Mouse (Mus musculus): ENCODE results near the gene Lamb1. TPM values are rescaled to one million over a fixed set of nuclear protein-coding genes. Genes with fewer than 3 reads are reported as not detected.

The Lamb1 gene
- polyA plus RNA-seq, 1 experiment from 2014 or later, result 92.1 TPM

- H3K9me3 ChIP-seq (replicated peaks; ENCODE audit: control insufficient read depth, low read length), result no peaks in the 10 kb centered on the region
- H3K4me1 ChIP-seq (ENCODE audit: control insufficient read depth, insufficient read depth, low read length), result no peaks in the 10 kb centered on the region
- no peak overlapping the region for H3K27ac ChIP-seq (ENCODE audit: low read length)
- H3K27me3 ChIP-seq (ENCODE audit: control insufficient read depth, insufficient read depth, low read length), result no peaks in the 10 kb centered on the region
- no peaks in the 10 kb centered on the region for H3K36me3 ChIP-seq (ENCODE audit: control insufficient read depth, insufficient read depth)
- WGBS, result 69% methylated on average over 3 of the region's 3 CpGs
- ATAC-seq (replicated peaks; ENCODE audit: extremely low read depth, insufficient read depth, low FRiP score), result no peak
- H3K4me3 ChIP-seq (ENCODE audit: low read length), result no peak overlapping the region
- H3K4me2 ChIP-seq (ENCODE audit: low read depth, low read length), result no peak overlapping the region
- no peak overlapping the region for H3K9ac ChIP-seq (ENCODE audit: low read length)
Observed at GRCm38 (mm10) chr12:31246153-31246552, 18.9 kb upstream of the Lamb1 start.

DNA sequence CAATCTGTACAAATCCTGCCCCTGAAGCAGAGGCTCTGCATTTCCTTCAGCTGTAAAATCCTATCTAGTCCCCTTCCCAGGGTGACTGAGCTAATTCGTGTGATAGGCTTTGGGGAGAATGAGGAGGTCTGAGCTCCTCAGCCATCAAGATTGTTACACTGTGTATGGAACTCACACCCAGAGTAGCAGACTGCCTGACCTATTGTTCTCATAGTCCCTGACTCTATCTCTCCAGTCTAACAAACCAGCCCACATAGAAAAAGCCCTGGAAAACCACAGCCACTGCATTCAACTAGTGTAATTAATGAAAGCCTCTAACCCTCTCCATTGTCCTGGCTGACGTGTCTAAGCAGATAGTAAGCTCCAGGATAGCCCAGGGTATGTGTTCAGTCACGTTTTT lies 18.4 kb upstream of the Lamb1 start:
- no peak overlapping the region for H3K9ac ChIP-seq (ENCODE audit: low read length)
- no peak for ATAC-seq (replicated peaks; ENCODE audit: extremely low read depth, insufficient read depth, low FRiP score)
- H3K27me3 ChIP-seq (ENCODE audit: control insufficient read depth, insufficient read depth, low read length), result no peaks in the 10 kb centered on the region

GRCm38 (mm10) chr12:31248165-31248564 lies 16.9 kb upstream of the Lamb1 start:
- H3K4me3 ChIP-seq (ENCODE audit: low read length), result no peak overlapping the region
- H3K4me2 ChIP-seq (ENCODE audit: low read depth, low read length), result no peak overlapping the region
- H3K9me3 ChIP-seq (replicated peaks; ENCODE audit: control insufficient read depth, low read length), result no peaks in the 10 kb centered on the region
- ATAC-seq (replicated peaks; ENCODE audit: extremely low read depth, insufficient read depth, low FRiP score), result no peak
- no peak overlapping the region for H3K9ac ChIP-seq (ENCODE audit: low read length)
- no peaks in the 10 kb centered on the region for H3K36me3 ChIP-seq (ENCODE audit: control insufficient read depth, insufficient read depth)
- no peak overlapping the region for H3K27ac ChIP-seq (ENCODE audit: low read length)
- WGBS, result 53% methylated on average over 3 of the region's 3 CpGs
- H3K4me1 ChIP-seq (ENCODE audit: control insufficient read depth, insufficient read depth, low read length), result peaks cover 7% of the 10 kb centered on the region; the same call in 1 of the 2 replicates
- H3K27me3 ChIP-seq (ENCODE audit: control insufficient read depth, insufficient read depth, low read length), result no peaks in the 10 kb centered on the region

More for the DNA sequence above, 18.4 kb upstream of the Lamb1 start:
- no peak overlapping the region for H3K4me3 ChIP-seq (ENCODE audit: low read length)
- H3K4me1 ChIP-seq (ENCODE audit: control insufficient read depth, insufficient read depth, low read length), result no peaks in the 10 kb centered on the region
- WGBS, result 53% methylated on average over 3 of the region's 3 CpGs
- H3K27ac ChIP-seq (ENCODE audit: low read length), result no peak overlapping the region
- no peaks in the 10 kb centered on the region for H3K36me3 ChIP-seq (ENCODE audit: control insufficient read depth, insufficient read depth)
- no peak overlapping the region for H3K4me2 ChIP-seq (ENCODE audit: low read depth, low read length)
- no peaks in the 10 kb centered on the region for H3K9me3 ChIP-seq (replicated peaks; ENCODE audit: control insufficient read depth, low read length)

GRCm38 (mm10) chr12:31248681-31249080 lies 16.4 kb upstream of the Lamb1 start:
- H3K4me2 ChIP-seq (ENCODE audit: low read depth, low read length), result no peak overlapping the region
- H3K9me3 ChIP-seq (replicated peaks; ENCODE audit: control insufficient read depth, low read length), result no peaks in the 10 kb centered on the region
- H3K4me3 ChIP-seq (ENCODE audit: low read length), result no peak overlapping the region
- H3K36me3 ChIP-seq (ENCODE audit: control insufficient read depth, insufficient read depth), result no peaks in the 10 kb centered on the region
- H3K4me1 ChIP-seq (ENCODE audit: control insufficient read depth, insufficient read depth, low read length), result peaks cover 7% of the 10 kb centered on the region; the same call in 1 of the 2 replicates
- no peak overlapping the region for H3K27ac ChIP-seq (ENCODE audit: low read length)
- H3K9ac ChIP-seq (ENCODE audit: low read length), result no peak overlapping the region
- 31% methylated on average over 10 of the region's 10 CpGs for WGBS
- H3K27me3 ChIP-seq (ENCODE audit: control insufficient read depth, insufficient read depth, low read length), result no peaks in the 10 kb centered on the region
- no peak for ATAC-seq (replicated peaks; ENCODE audit: extremely low read depth, insufficient read depth, low FRiP score)

DNA sequence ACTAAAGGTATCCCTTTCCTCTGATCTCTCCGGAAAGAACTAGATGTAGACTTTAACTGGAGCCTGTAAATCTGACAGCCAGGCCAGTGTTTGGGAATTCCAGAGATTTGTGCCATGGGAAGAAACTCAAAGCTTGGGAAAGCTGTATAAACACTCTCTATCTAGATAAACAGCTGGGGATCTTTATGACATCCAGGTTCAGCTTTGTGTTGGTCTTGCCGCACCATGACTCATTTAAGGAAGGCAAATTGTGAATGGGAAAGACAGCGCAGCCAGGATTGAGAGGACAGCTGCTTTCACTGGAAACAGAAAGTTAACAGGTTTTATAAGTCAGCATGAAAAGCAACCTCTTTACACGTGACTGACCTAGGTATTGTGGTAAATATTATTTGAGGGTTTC lies 12.8 kb upstream of the Lamb1 start:
- Histone ChIP-seq H3K27me3 (ENCODE audit: control insufficient read depth, insufficient read depth, low read length) (no peaks in the 10 kb centered on the region), H3K4me3 (ENCODE audit: low read length) (no peak overlapping the region), H3K4me1 (ENCODE audit: control insufficient read depth, insufficient read depth, low read length) (peaks cover 9% of the 10 kb centered on the region; the same call in 1 of the 2 replicates), H3K9ac (ENCODE audit: low read length) (no peak overlapping the region), H3K36me3 (ENCODE audit: control insufficient read depth, insufficient read depth) (no peaks in the 10 kb centered on the region), H3K27ac (ENCODE audit: low read length) (no peak overlapping the region), H3K4me2 (ENCODE audit: low read depth, low read length) (no peak overlapping the region), H3K9me3 (replicated peaks; ENCODE audit: control insufficient read depth, low read length) (no peaks in the 10 kb centered on the region)
- 40% methylated on average over 4 of the region's 4 CpGs for WGBS
- no peak for ATAC-seq (replicated peaks; ENCODE audit: extremely low read depth, insufficient read depth, low FRiP score)

- H3K36me3 ChIP-seq (ENCODE audit: control insufficient read depth, insufficient read depth), result no peaks in the 10 kb centered on the region
- no peak for ATAC-seq (replicated peaks; ENCODE audit: extremely low read depth, insufficient read depth, low FRiP score)
- H3K9me3 ChIP-seq (replicated peaks; ENCODE audit: control insufficient read depth, low read length), result no peaks in the 10 kb centered on the region
- H3K4me2 ChIP-seq (ENCODE audit: low read depth, low read length), result no peak overlapping the region
- H3K9ac ChIP-seq (ENCODE audit: low read length), result no peak overlapping the region
- H3K4me3 ChIP-seq (ENCODE audit: low read length), result no peak overlapping the region
- H3K27me3 ChIP-seq (ENCODE audit: control insufficient read depth, insufficient read depth, low read length), result no peaks in the 10 kb centered on the region
- 75% methylated on average over 8 of the region's 8 CpGs for WGBS
- peaks cover 9% of the 10 kb centered on the region; the same call in 1 of the 2 replicates for H3K4me1 ChIP-seq (ENCODE audit: control insufficient read depth, insufficient read depth, low read length)
- no peak overlapping the region for H3K27ac ChIP-seq (ENCODE audit: low read length)
Observed at GRCm38 (mm10) chr12:31254978-31255377, 10.1 kb upstream of the Lamb1 start.

DNA sequence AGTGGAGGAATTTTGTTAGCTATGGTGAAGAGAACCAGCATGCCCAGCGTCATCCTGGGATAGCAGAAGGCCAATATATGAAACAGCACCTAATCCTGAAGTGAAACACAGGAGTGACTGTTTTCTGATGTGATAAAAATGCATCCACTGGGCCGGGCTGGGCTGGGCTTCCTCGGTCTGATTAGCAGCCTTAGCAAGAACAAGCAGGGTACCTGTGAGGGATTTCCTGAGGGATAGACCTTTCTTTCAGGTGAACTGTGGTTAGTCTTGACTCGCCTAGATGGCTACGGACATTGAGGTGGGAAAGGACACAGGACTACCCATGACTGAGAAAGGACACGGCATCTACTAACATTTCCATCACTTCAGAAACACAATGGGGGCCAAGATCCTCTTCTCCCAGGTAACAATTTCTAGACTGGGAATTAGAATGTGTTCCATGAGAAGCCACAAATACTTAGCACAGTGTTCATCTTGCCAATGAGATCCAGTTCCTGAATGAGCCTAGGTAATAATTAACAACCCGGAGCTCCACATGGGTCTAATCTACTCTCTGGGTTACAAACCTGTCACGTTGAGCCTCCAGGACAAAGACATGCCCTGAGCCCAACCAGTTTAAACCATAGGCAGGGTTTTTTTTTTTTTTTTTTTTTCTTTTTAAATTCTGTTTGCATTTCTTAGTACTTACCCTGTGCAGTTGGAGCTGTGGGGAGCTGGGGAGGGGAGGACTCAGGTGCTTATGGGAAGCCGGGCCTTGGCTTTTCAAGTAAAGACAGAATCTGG lies 8.7 kb upstream of the Lamb1 start:
- H3K4me2 ChIP-seq (ENCODE audit: low read depth, low read length), result no peak overlapping the region
- 74% methylated on average over 9 of the region's 9 CpGs for WGBS
- ATAC-seq (replicated peaks; ENCODE audit: extremely low read depth, insufficient read depth, low FRiP score), result no peak
- H3K9me3 ChIP-seq (replicated peaks; ENCODE audit: control insufficient read depth, low read length), result no peaks in the 10 kb centered on the region
- no peaks in the 10 kb centered on the region for H3K36me3 ChIP-seq (ENCODE audit: control insufficient read depth, insufficient read depth)
- H3K27ac ChIP-seq (ENCODE audit: low read length), result no peak overlapping the region
- peaks cover 9% of the 10 kb centered on the region; the same call in 1 of the 2 replicates for H3K4me1 ChIP-seq (ENCODE audit: control insufficient read depth, insufficient read depth, low read length)
- no peak overlapping the region for H3K4me3 ChIP-seq (ENCODE audit: low read length)
- H3K9ac ChIP-seq (ENCODE audit: low read length), result no peak overlapping the region
- no peaks in the 10 kb centered on the region for H3K27me3 ChIP-seq (ENCODE audit: control insufficient read depth, insufficient read depth, low read length)

DNA sequence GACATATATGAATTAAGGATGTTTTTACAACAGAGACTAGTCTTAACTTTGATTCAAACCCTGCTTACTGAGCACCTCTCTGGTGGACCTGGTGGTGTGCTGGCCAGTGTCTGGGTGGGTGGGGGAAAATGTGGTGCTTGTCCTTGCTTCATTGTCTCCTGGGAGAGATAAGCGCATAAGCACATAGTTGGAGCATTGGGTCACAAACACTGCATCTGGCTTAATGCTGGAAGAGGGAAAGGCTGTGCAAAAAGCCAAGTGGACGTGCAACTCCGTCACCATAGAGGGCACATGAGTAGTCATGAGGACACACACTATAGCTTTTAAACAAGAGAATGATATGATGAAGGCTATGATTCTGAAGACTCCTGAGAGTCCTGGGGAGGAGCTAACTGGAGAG lies 3.2 kb upstream of the Lamb1 start:
- Histone ChIP-seq H3K27ac (ENCODE audit: low read length) (peak overlapping the region; percentile 69), H3K4me1 (ENCODE audit: control insufficient read depth, insufficient read depth, low read length) (peaks cover 29% of the 10 kb centered on the region), H3K9me3 (replicated peaks; ENCODE audit: control insufficient read depth, low read length) (no peaks in the 10 kb centered on the region), H3K36me3 (ENCODE audit: control insufficient read depth, insufficient read depth) (no peaks in the 10 kb centered on the region), H3K4me2 (ENCODE audit: low read depth, low read length) (no peak overlapping the region; the same call in 1 of the 2 replicates), H3K4me3 (ENCODE audit: low read length) (no peak overlapping the region), H3K9ac (ENCODE audit: low read length) (no peak overlapping the region), H3K27me3 (ENCODE audit: control insufficient read depth, insufficient read depth, low read length) (no peaks in the 10 kb centered on the region)
- 22% methylated on average over 3 of the region's 3 CpGs for WGBS
- ATAC-seq (replicated peaks; ENCODE audit: extremely low read depth, insufficient read depth, low FRiP score), result peak; percentile 41; the same call in 1 of the 2 replicates

DNA sequence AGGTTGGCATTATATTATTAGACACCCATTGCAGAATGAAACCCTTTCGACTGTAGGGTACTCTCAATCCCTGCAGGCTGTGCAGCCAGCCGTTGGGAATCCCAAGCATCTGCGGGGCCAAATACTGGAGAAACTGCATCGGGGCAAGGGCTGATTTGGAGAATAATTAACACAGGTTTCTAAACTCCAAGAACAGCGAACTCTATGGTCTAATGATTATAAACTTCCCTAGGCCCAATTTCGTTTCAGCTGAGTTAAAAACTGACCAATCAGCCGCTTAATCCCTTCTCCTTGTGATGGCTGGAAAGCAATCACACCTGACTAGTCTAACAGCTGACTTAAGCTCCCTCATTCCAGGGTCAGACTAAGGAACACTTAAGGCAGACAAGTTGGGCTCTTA lies 1.1 kb upstream of the Lamb1 start:
- Histone ChIP-seq H3K9ac (ENCODE audit: low read length) (peak overlapping the region; percentile 85; the same call in 1 of the 2 replicates), H3K36me3 (ENCODE audit: control insufficient read depth, insufficient read depth) (peaks cover 2% of the 10 kb centered on the region; the same call in 1 of the 2 replicates), H3K4me1 (ENCODE audit: control insufficient read depth, insufficient read depth, low read length) (peaks cover 45% of the 10 kb centered on the region), H3K27ac (ENCODE audit: low read length) (0 out of 2 replicates have a peak overlapping the region, but pooled peaks have one; percentile 16), H3K4me2 (ENCODE audit: low read depth, low read length) (peak overlapping the region; percentile 77), H3K9me3 (replicated peaks; ENCODE audit: control insufficient read depth, low read length) (no peaks in the 10 kb centered on the region), H3K4me3 (ENCODE audit: low read length) (peak overlapping the region; percentile 87; the same call in 1 of the 2 replicates), H3K27me3 (ENCODE audit: control insufficient read depth, insufficient read depth, low read length) (no peaks in the 10 kb centered on the region)
- no peak for ATAC-seq (replicated peaks; ENCODE audit: extremely low read depth, insufficient read depth, low FRiP score)
- whole genome bisulfite sequencing, result 50% methylated on average over 7 of the region's 7 CpGs
